Mouse (Mus musculus) forebrain, embryonic 10.5 days (tissue): ENCODE data around the gene Gm38431. TPM values are rescaled to one million over a fixed set of nuclear protein-coding genes. Genes with fewer than 3 reads are reported as not detected.

Experiments used
- DNase-seq: peaks from one replicate; pipeline ENCODE4 v3.0.0-alpha.2; 2017; ENCODE audit warnings: low spot score; ENCODE audit errors: extremely low spot score
- H3K27ac ChIP-seq: fragments of 300-500 bp; sonication (generic); 2 replicates; pipeline ENCODE4 v1.5.1; 2016; ENCODE audit warnings: mild to moderate bottlenecking
- H3K27me3 ChIP-seq: fragments of 300-500 bp; sonication (generic); 2 replicates; pipeline ENCODE4 v1.6.1; 2016; ENCODE audit warnings: mild to moderate bottlenecking; ENCODE audit not compliant: poor library complexity, severe bottlenecking
- H3K36me3 ChIP-seq: fragments of 300-500 bp; sonication (generic); replicated peaks from 2 replicates; pipeline ENCODE4 v1.6.1; 2016; ENCODE audit warnings: mild to moderate bottlenecking, moderate library complexity
- H3K4me1 ChIP-seq: fragments of 300-500 bp; sonication (generic); 2 replicates; pipeline ENCODE4 v1.6.1; 2016
- H3K4me3 ChIP-seq: fragments of 300-500 bp; sonication (generic); 2 replicates; pipeline ENCODE4 v1.5.1; 2016; ENCODE audit warnings: mild to moderate bottlenecking, moderate library complexity
- H3K9me3 ChIP-seq: fragments of 300-500 bp; sonication (generic); 2 replicates; pipeline ENCODE4 v1.6.1; 2016; ENCODE audit warnings: mild to moderate bottlenecking, moderate library complexity
- WGBS: fragments of 180-500 bp; shearing (Covaris S2); methylation state at CpG from one replicate; pipeline ENCODE4 v1.1.7; 2016; 5-methylcytosine and 5-hydroxymethylcytosine counted together
- polyA plus RNA-seq: library from polyadenylated mRNA; unstranded; fragments of >200 nt; fragmentation: Nextera tagmentation; extraction: Ambion mirVana; gene quantifications from 2 replicates; pipeline ENCODE4 v1.2.1, GENCODE M21; 2016

The Gm38431 gene
- polyA plus RNA-seq, 1 experiment from 2014 or later = 3.1 TPM

- 90% methylated on average over 9 of the region's 9 CpGs for WGBS
- H3K27ac ChIP-seq = no peak overlapping the region
- H3K36me3 ChIP-seq = peaks cover 14% of the 10 kb centered on the region
- no peaks in the 10 kb centered on the region for H3K9me3 ChIP-seq
- peaks cover 8% of the 10 kb centered on the region for H3K4me1 ChIP-seq
- no peaks in the 10 kb centered on the region for H3K27me3 ChIP-seq
- DNase-seq = no peak
- H3K4me3 ChIP-seq = no peak overlapping the region
Measured at GRCm38 (mm10) chr9:21125502-21126258, 33.9 kb upstream of the Gm38431 start.

- H3K4me1 ChIP-seq = no peaks in the 10 kb centered on the region
- no peak overlapping the region for H3K27ac ChIP-seq
- 87% methylated on average over 5 of the region's 5 CpGs for WGBS
- no peaks in the 10 kb centered on the region for H3K9me3 ChIP-seq
- no peak for DNase-seq
- no peak overlapping the region for H3K4me3 ChIP-seq
- H3K27me3 ChIP-seq = no peaks in the 10 kb centered on the region
- H3K36me3 ChIP-seq = peaks cover 21% of the 10 kb centered on the region
Measured at GRCm38 (mm10) chr9:21124837-21125236, 33.0 kb upstream of the Gm38431 start.

- no peak for DNase-seq
- H3K9me3 ChIP-seq = no peaks in the 10 kb centered on the region
- no peaks in the 10 kb centered on the region for H3K27me3 ChIP-seq
- no peak overlapping the region for H3K4me3 ChIP-seq
- no peak overlapping the region for H3K27ac ChIP-seq
- H3K36me3 ChIP-seq = peaks cover 16% of the 10 kb centered on the region
- WGBS = 93% methylated on average over 16 of the region's 16 CpGs
- H3K4me1 ChIP-seq = no peaks in the 10 kb centered on the region
Measured at GRCm38 (mm10) chr9:21121483-21121882, 29.7 kb upstream of the Gm38431 start.

GRCm38 (mm10) chr9:21117073-21117472, 25.3 kb upstream of the Gm38431 start:
- H3K4me1 ChIP-seq = no peaks in the 10 kb centered on the region
- H3K27ac ChIP-seq = no peak overlapping the region
- DNase-seq = no peak
- H3K4me3 ChIP-seq = no peak overlapping the region
- H3K36me3 ChIP-seq = peaks cover 13% of the 10 kb centered on the region; the same call in 1 of the 2 replicates
- no peaks in the 10 kb centered on the region for H3K9me3 ChIP-seq
- no peaks in the 10 kb centered on the region for H3K27me3 ChIP-seq
- 85% methylated on average over 6 of the region's 6 CpGs for WGBS

- 91% methylated on average over 8 of the region's 8 CpGs for WGBS
Measured at GRCm38 (mm10) chr9:21115105-21115504, 23.3 kb upstream of the Gm38431 start.

GRCm38 (mm10) chr9:21114190-21114589, 22.4 kb upstream of the Gm38431 start:
- H3K36me3 ChIP-seq = no peaks in the 10 kb centered on the region
- no peaks in the 10 kb centered on the region for H3K4me1 ChIP-seq
- no peaks in the 10 kb centered on the region for H3K27me3 ChIP-seq
- H3K4me3 ChIP-seq = no peak overlapping the region
- DNase-seq = no peak
- H3K27ac ChIP-seq = no peak overlapping the region
- WGBS = 92% methylated on average over 7 of the region's 7 CpGs
- H3K9me3 ChIP-seq = no peaks in the 10 kb centered on the region

More at GRCm38 (mm10) chr9:21115105-21115504, 23.3 kb upstream of the Gm38431 start:
- Histone ChIP-seq H3K9me3 (no peaks in the 10 kb centered on the region), H3K27me3 (no peaks in the 10 kb centered on the region), H3K36me3 (peaks cover 2% of the 10 kb centered on the region; the same call in 1 of the 2 replicates), H3K4me1 (no peaks in the 10 kb centered on the region), H3K27ac (no peak overlapping the region), H3K4me3 (no peak overlapping the region)
- no peak for DNase-seq

GRCm38 (mm10) chr9:21113751-21114150, 22.0 kb upstream of the Gm38431 start:
- no peak for DNase-seq
- WGBS = 93% methylated on average over 6 of the region's 6 CpGs
- Histone ChIP-seq H3K36me3 (no peaks in the 10 kb centered on the region), H3K4me3 (no peak overlapping the region), H3K9me3 (no peaks in the 10 kb centered on the region), H3K27me3 (no peaks in the 10 kb centered on the region), H3K27ac (no peak overlapping the region), H3K4me1 (no peaks in the 10 kb centered on the region)

- no peak overlapping the region for H3K4me3 ChIP-seq
- H3K27me3 ChIP-seq = no peaks in the 10 kb centered on the region
- no peaks in the 10 kb centered on the region for H3K9me3 ChIP-seq
- H3K4me1 ChIP-seq = peaks cover 11% of the 10 kb centered on the region
- H3K36me3 ChIP-seq = 0 out of 2 replicates have a peak, but pooled peaks cover under 1% of the 10 kb centered on the region
- WGBS = 42% methylated on average over 23 of the region's 23 CpGs
- no peak for DNase-seq
- H3K27ac ChIP-seq = no peak overlapping the region
Measured at GRCm38 (mm10) chr9:21107607-21108237, 15.9 kb upstream of the Gm38431 start.

- WGBS = 82% methylated on average over 5 of the region's 5 CpGs
- H3K4me1 ChIP-seq = peaks cover 11% of the 10 kb centered on the region
- H3K27me3 ChIP-seq = no peaks in the 10 kb centered on the region
- DNase-seq = no peak
- H3K27ac ChIP-seq = no peak overlapping the region
- H3K36me3 ChIP-seq = peaks cover 7% of the 10 kb centered on the region; the same call in 1 of the 2 replicates
- H3K9me3 ChIP-seq = no peaks in the 10 kb centered on the region
- no peak overlapping the region for H3K4me3 ChIP-seq
Measured at GRCm38 (mm10) chr9:21105760-21106564, 14.2 kb upstream of the Gm38431 start.

- Histone ChIP-seq H3K27me3 (no peaks in the 10 kb centered on the region), H3K27ac (no peak overlapping the region), H3K9me3 (no peaks in the 10 kb centered on the region), H3K4me3 (no peak overlapping the region), H3K4me1 (peaks cover 21% of the 10 kb centered on the region), H3K36me3 (peaks cover 7% of the 10 kb centered on the region; the same call in 1 of the 2 replicates)
- no peak for DNase-seq
- 87% methylated on average over 6 of the region's 6 CpGs for WGBS
Measured at GRCm38 (mm10) chr9:21104814-21105213, 13.0 kb upstream of the Gm38431 start.

- no peak overlapping the region for H3K27ac ChIP-seq
- WGBS = 91% methylated on average over 2 of the region's 2 CpGs
- H3K27me3 ChIP-seq = no peaks in the 10 kb centered on the region
- peaks cover 16% of the 10 kb centered on the region for H3K4me1 ChIP-seq
- no peak overlapping the region for H3K4me3 ChIP-seq
- H3K9me3 ChIP-seq = no peaks in the 10 kb centered on the region
- peaks cover 7% of the 10 kb centered on the region; the same call in 1 of the 2 replicates for H3K36me3 ChIP-seq
- no peak for DNase-seq
Measured at GRCm38 (mm10) chr9:21102076-21102475, 10.3 kb upstream of the Gm38431 start.

- no peak overlapping the region for H3K4me3 ChIP-seq
- no peaks in the 10 kb centered on the region for H3K27me3 ChIP-seq
- H3K36me3 ChIP-seq = peaks cover 7% of the 10 kb centered on the region; the same call in 1 of the 2 replicates
- H3K4me1 ChIP-seq = peaks cover 21% of the 10 kb centered on the region
- H3K9me3 ChIP-seq = no peaks in the 10 kb centered on the region
- peak overlapping the region; percentile 26; the same call in 1 of the 2 replicates for H3K27ac ChIP-seq
- DNase-seq = no peak
- 50% methylated on average over 15 of the region's 15 CpGs for WGBS
Measured at GRCm38 (mm10) chr9:21100447-21101161, 8.8 kb upstream of the Gm38431 start.
